Comparison of ENCODE assay signal across 10 mouse cellular contexts in genomic region chr8:11777201-11777600, GRCm38 (mm10). TPM values are rescaled to one million over a fixed set of nuclear protein-coding genes. Genes with fewer than 3 reads are reported as not detected.
DNase-seq lines count a peak whose midpoint lies in the region; ATAC-seq and TF ChIP-seq lines count a peak whose summit lies in the region.
"Had no signal": no experiment of that assay in that cellular context is flagged by ENCODE, and none has a peak within 500 bp of the region (broad histone marks: within the 10 kb centered on the region; RNA-seq: fewer than 3 reads in every experiment).

No protein-coding gene starts in this region.

- peak; percentile 35 for DNase-seq in gastrocnemius, adult 2 months
- DNase-seq in gastrocnemius, postnatal 14 days = no peak
- DNase-seq in neural tube, embryonic 10.5 days (ENCODE audit: extremely low spot score, low spot score) = no peak
- no peak for DNase-seq in left cerebral cortex, postnatal 14 days (ENCODE audit: low spot score in 2 of 2)
- no peak for DNase-seq in embryo, embryonic 10.5 days (ENCODE audit: low spot score)
- DNase-seq: kidney, adult 9 months; spleen, adult 18-20 months had no signal

- TF ChIP-seq CTCF in gastrocnemius, adult 2 months (IDR thresholded peaks at IDR 0.05) = no peak

- peaks cover 75% of the 10 kb centered on the region for H3K4me1 ChIP-seq in neural tube, embryonic 13.5 days (replicated peaks)
- H3K4me1 ChIP-seq in heart, embryonic 16.5 days (ENCODE audit: control insufficient read depth, insufficient read depth, low read length) = peaks cover 68% of the 10 kb centered on the region

- no peak overlapping the region for H3K9ac ChIP-seq in neural tube, embryonic 13.5 days
- no peak overlapping the region for H3K9ac ChIP-seq in heart, embryonic 16.5 days (ENCODE audit: low read length)
- H3K9ac ChIP-seq: liver, embryonic 14.5 days had no signal

- H3K4me3 ChIP-seq in gastrocnemius, adult 2 months = no peak overlapping the region
- H3K4me3 ChIP-seq in neural tube, embryonic 13.5 days = no peak overlapping the region
- no peak overlapping the region for H3K4me3 ChIP-seq in heart, embryonic 16.5 days (ENCODE audit: low read length)

- 70% methylated on average over 10 of the region's 10 CpGs for WGBS in neural tube, embryonic 13.5 days
- 46% methylated on average over 10 of the region's 10 CpGs for WGBS in heart, embryonic 16.5 days

- H3K27me3 ChIP-seq in neural tube, embryonic 13.5 days = no peaks in the 10 kb centered on the region
- no peaks in the 10 kb centered on the region for H3K27me3 ChIP-seq in heart, embryonic 16.5 days (ENCODE audit: control insufficient read depth, insufficient read depth, low read length)

- H3K27ac ChIP-seq in gastrocnemius, adult 2 months = peak overlapping the region; percentile 38
- no peak overlapping the region for H3K27ac ChIP-seq in neural tube, embryonic 13.5 days (replicated peaks)
- H3K27ac ChIP-seq in heart, embryonic 16.5 days (ENCODE audit: low read length) = peak overlapping the region; percentile 41
- H3K27ac ChIP-seq: liver, embryonic 14.5 days had no signal

- H3K9me3 ChIP-seq in neural tube, embryonic 13.5 days = no peaks in the 10 kb centered on the region
- H3K9me3 ChIP-seq in heart, embryonic 16.5 days (replicated peaks; ENCODE audit: control insufficient read depth, low read length) = no peaks in the 10 kb centered on the region

- peaks cover 6% of the 10 kb centered on the region for H3K36me3 ChIP-seq in neural tube, embryonic 13.5 days
- peaks cover 5% of the 10 kb centered on the region; the same call in 1 of the 2 replicates for H3K36me3 ChIP-seq in heart, embryonic 16.5 days (ENCODE audit: control insufficient read depth, insufficient read depth)

- intact Hi-C loops in gastrocnemius, adult 2 months (cut with DNase I) = no loop called here
- intact Hi-C loops in gastrocnemius, postnatal 14 days (cut with DNase I; ENCODE audit: low total_unique reads) = no loop called here
- intact Hi-C loops in left cerebral cortex, postnatal 14 days (cut with DNase I) = no loop called here

- ATAC-seq in neural tube, embryonic 13.5 days (ENCODE audit: low read depth) = 0 out of 2 replicates have a peak, but pooled peaks have one; percentile 34
- ATAC-seq in heart, embryonic 16.5 days (replicated peaks; ENCODE audit: extremely low read depth, insufficient read depth, low FRiP score) = peak; percentile 26; the same call in 1 of the 2 replicates

- no peak overlapping the region for H3K4me2 ChIP-seq in neural tube, embryonic 13.5 days
- no peak overlapping the region for H3K4me2 ChIP-seq in heart, embryonic 16.5 days (ENCODE audit: low read depth, low read length)

RNA-seq across cellular contexts. Expression of gene Arhgef7, which starts 49.7 kb away (rescaled TPM):
- total RNA-seq in gastrocnemius, adult 2 months (2021) = 10 to 100 TPM; 30.3 to 50.9 TPM
- total RNA-seq in gastrocnemius, postnatal 14 days (2021) = 10 to 100 TPM; 54.5 to 64.7 TPM
- polyA plus RNA-seq in neural tube, embryonic 13.5 days (2015; fragmentation: Nextera tagmentation; extraction: Ambion mirVana) = 60.7 and 61.6 TPM in 2 replicates
- polyA plus RNA-seq in heart, embryonic 16.5 days (2015; fragmentation: Nextera tagmentation; extraction: Ambion mirVana) = 54.1 and 59.6 TPM in 2 replicates
- total RNA-seq in left cerebral cortex, postnatal 14 days (2021) = 100 to 1,000 TPM; 172 to 189 TPM
